Mouse (Mus musculus): ENCODE data around the gene Atp2b2. TPM values are rescaled to one million over a fixed set of nuclear protein-coding genes. Genes with fewer than 3 reads are reported as not detected.

The Atp2b2 gene
- 0.16 TPM for polyA plus RNA-seq (2017; shearing (Covaris generic))

DNA sequence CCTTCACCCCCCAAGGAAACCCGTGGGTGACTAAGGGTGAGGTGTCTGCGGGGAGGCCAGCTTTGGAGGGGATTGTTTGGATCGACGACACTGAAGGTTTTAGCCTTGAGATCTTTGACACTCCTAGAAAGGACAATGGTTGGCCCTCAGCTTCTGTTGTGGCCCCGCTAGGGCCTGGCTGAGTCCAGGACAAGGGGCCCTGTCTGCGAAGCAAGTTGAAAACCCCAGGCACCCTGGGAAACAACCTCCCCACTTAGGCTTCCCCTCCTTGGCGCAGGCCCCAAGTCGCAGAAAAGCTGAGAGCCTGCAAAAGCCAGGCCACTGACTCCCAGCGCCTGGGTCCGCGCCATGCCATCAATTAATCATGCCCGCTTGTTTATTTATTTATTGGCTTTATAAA lies at the start of gene Atp2b2:
Gene Atp2b2, minus strand, starts transcription at position 282 of the 400 bp plus-strand sequence.

GRCm38 (mm10) chr6:113740236-113741217 lies 301.9 kb downstream of the Atp2b2 start, which contains the start of gene Sec13:
Sec13 (minus strand) TSS chr6:113740743.

DNA sequence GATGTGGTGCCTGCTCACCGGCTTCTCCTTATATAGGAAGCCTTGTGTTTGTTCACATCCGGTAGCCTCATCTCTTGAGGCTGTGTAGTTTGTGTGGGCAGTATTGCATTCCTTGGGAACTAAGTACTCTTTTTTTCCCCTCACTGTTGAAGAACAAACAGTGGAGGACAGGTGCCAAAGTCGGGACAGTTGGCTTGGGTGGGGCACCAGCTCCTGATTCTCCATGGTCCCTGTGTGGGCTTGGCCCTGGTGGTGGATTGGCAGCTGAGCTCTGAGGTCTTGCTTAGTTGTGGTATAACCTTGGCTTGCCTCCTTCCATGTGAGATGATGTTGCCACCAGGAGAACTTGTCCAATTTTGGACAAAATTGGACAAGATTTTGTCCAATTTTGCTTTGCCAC lies 322.5 kb downstream of the Atp2b2 start, which contains the start of gene Ghrl:
Gene Ghrl, minus strand, starts transcription at position 3 of the 400 bp plus-strand sequence.

DNA sequence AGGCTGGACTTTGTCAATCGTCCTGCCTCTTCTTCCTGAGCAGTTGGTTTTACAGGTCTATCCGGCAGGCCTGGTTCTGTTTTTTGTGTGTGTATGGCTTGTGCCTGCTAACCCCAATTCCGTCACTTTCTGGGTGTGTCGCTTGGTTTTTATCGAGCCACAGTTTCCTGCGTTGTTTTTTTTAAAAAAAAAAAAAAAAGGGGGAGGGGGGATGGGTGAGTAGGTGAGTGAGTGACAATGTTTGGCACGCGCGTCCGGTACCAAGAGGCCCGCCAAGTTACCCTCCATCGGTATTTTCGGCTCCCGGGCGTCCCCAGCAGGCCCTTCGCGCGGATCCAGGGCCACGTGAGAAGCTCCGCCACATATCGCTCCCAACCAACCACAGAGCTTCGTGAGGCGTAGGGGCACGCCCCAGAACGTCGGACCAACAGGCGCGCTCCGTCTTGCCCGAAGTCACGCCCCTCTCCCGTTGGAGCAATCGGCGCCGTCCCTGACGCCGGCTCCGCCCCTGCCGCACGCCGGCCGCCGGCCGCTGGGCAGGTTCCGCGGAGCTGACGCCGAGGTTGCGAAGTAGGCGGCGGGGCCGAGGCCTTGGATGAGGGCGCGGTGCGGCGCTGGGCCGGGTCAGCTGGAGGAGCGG lies 345.7 kb downstream of the Atp2b2 start, which contains the start of gene Tatdn2:
Gene Tatdn2, plus strand, starts transcription at position 469 of the 640 bp plus-strand sequence.

Other genes starting within 250 kb of the Atp2b2 start
- 0.21 TPM for gene Slc6a11, start 88.6 kb upstream of the Atp2b2 start, polyA plus RNA-seq (2017; shearing (Covaris generic))
- 0.30 TPM for gene Slc6a1, start 240.0 kb upstream of the Atp2b2 start, polyA plus RNA-seq (2017; shearing (Covaris generic))

All from effector memory CD4-positive, alpha-beta T cell, adult 7 months (primary cell).